Mouse (Mus musculus): ENCODE results near the gene Slc25a24.

Gene Slc25a24

GRCm38 (mm10) chr3:109122641-109123530 lies at the start of gene Slc25a24:
Gene Slc25a24 (plus strand): TSS chr3:109123149.
- in situ Hi-C loops (cut with MboI, MseI): no loop called here

- in situ Hi-C loops (cut with MboI, MseI): no loop called here
These were observed 42.8 kb upstream of the Slc25a24 start, which contains the start of gene Slc25a54 for GRCm38 (mm10) chr3:109080169-109080568. Gene Slc25a54 (plus strand): TSS chr3:109080469.

GRCm38 (mm10) chr3:109084418-109084817 lies 38.5 kb upstream of the Slc25a24 start:
- in situ Hi-C loops (cut with MboI, MseI): no loop called here

GRCm38 (mm10) chr3:109088460-109088859 lies 34.5 kb upstream of the Slc25a24 start:
- in situ Hi-C loops (cut with MboI, MseI): no loop called here

GRCm38 (mm10) chr3:109104702-109105101 lies 18.2 kb upstream of the Slc25a24 start:
- in situ Hi-C loops (cut with MboI, MseI): no loop called here

- in situ Hi-C loops (cut with MboI, MseI): no loop called here
These were observed 5.8 kb upstream of the Slc25a24 start for GRCm38 (mm10) chr3:109117136-109117535.

GRCm38 (mm10) chr3:109119562-109119961 lies 3.4 kb upstream of the Slc25a24 start:
- in situ Hi-C loops (cut with MboI, MseI): no loop called here

GRCm38 (mm10) chr3:109119973-109120372 lies 3.0 kb upstream of the Slc25a24 start:
- in situ Hi-C loops (cut with MboI, MseI): no loop called here

GRCm38 (mm10) chr3:109123531-109123981 lies 607 bp downstream of the Slc25a24 start:
- in situ Hi-C loops (cut with MboI, MseI): no loop called here

GRCm38 (mm10) chr3:109124091-109124490 lies 1.1 kb downstream of the Slc25a24 start:
- in situ Hi-C loops (cut with MboI, MseI): no loop called here

- in situ Hi-C loops (cut with MboI, MseI): no loop called here
These were observed 2.6 kb downstream of the Slc25a24 start for GRCm38 (mm10) chr3:109125531-109125930.

GRCm38 (mm10) chr3:109129768-109130167 lies 6.8 kb downstream of the Slc25a24 start:
- in situ Hi-C loops (cut with MboI, MseI): no loop called here

GRCm38 (mm10) chr3:109132966-109133365 lies 10.0 kb downstream of the Slc25a24 start:
- in situ Hi-C loops (cut with MboI, MseI): no loop called here

GRCm38 (mm10) chr3:109134036-109134435 lies 11.1 kb downstream of the Slc25a24 start:
- in situ Hi-C loops (cut with MboI, MseI): no loop called here

- in situ Hi-C loops (cut with MboI, MseI): no loop called here
These were observed 12.4 kb downstream of the Slc25a24 start for GRCm38 (mm10) chr3:109135352-109135751.

- in situ Hi-C loops (cut with MboI, MseI): loop anchor here (10.0 kb wide), 1 partner anchor 342 kb away; no protein-coding TSS in a partner anchor
These were observed 29.6 kb downstream of the Slc25a24 start for GRCm38 (mm10) chr3:109152561-109152960.

- in situ Hi-C loops (cut with MboI, MseI): loop anchor here (10.0 kb wide), 1 partner anchor 341 kb away; no protein-coding TSS in a partner anchor
These were observed 30.5 kb downstream of the Slc25a24 start for GRCm38 (mm10) chr3:109153410-109153809.

- in situ Hi-C loops (cut with MboI, MseI): loop anchor here (10.0 kb wide), 1 partner anchor 339 kb away; no protein-coding TSS in a partner anchor
These were observed 33.1 kb downstream of the Slc25a24 start for GRCm38 (mm10) chr3:109155926-109156669.

GRCm38 (mm10) chr3:109157481-109157880 lies 34.5 kb downstream of the Slc25a24 start:
- in situ Hi-C loops (cut with MboI, MseI): loop anchor here (10.0 kb wide), 1 partner anchor 337 kb away; no protein-coding TSS in a partner anchor

- in situ Hi-C loops (cut with MboI, MseI): no loop called here
These were observed 41.1 kb downstream of the Slc25a24 start for GRCm38 (mm10) chr3:109164088-109164487.

- in situ Hi-C loops (cut with MboI, MseI): no loop called here
These were observed 41.7 kb downstream of the Slc25a24 start for GRCm38 (mm10) chr3:109164644-109165043.

- in situ Hi-C loops (cut with MboI, MseI): no loop called here
These were observed 42.4 kb downstream of the Slc25a24 start for GRCm38 (mm10) chr3:109165214-109165829.

All from regulatory T cell (primary cell).